Mouse (Mus musculus): ENCODE results near the gene Srpk2. TPM values are rescaled to one million over a fixed set of nuclear protein-coding genes. Genes with fewer than 3 reads are reported as not detected.
"Not testable (repeated sequence)": the region's sequence is repeated elsewhere in the genome, so short reads cannot be mapped to it uniquely, and the experiment has no call there.

Gene Srpk2
- total and polyA plus RNA-seq, 2 experiments, result 2.9 to 14.5 TPM

DNA sequence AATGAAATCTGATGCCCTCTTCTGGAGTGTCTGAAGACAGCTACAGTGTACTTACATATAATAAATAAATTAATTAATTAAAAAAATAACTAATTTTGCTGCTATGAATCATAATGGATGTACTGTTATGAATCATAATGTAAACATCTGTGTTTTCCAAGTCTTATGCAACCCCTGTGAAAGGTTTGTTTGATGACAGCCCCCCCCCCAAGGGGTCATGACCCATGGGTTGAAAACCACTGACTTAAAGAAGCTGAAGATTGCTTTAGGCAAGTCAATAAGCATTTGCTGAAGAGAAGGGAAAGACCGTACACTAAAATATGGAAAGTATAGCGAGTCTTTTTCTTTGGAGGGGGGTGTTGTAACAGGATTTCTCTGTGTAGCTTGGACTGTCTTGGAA, 35.2 kb downstream of the Srpk2 start:
- H3K36me3 ChIP-seq (ENCODE audit: control insufficient read depth, insufficient read depth, low read length), result no peaks in the 10 kb centered on the region
- no peaks in the 10 kb centered on the region for H3K4me1 ChIP-seq (ENCODE audit: control insufficient read depth, insufficient read depth, low read length)
- TF ChIP-seq POLR2A (IDR thresholded peaks at IDR 0.05; ENCODE audit: extremely low read depth, insufficient read depth, low read length) (no peak), CTCF (IDR thresholded peaks at IDR 0.05; ENCODE audit: low read depth, low read length) (no peak)
- H3K27ac ChIP-seq (replicated peaks; ENCODE audit: insufficient read depth, low read depth, low read length), result no peak overlapping the region
- DNase-seq (ENCODE audit: extremely low read depth, low read depth, low spot score), result no peak
- H3K79me2 ChIP-seq (ENCODE audit: control insufficient read depth, insufficient read depth, low read length), result no peaks in the 10 kb centered on the region
- no peak overlapping the region for H3K9ac ChIP-seq (ENCODE audit: low read depth, low read length)
- 94% methylated on average over 2 of the region's 2 CpGs for WGBS
- H3K4me3 ChIP-seq (ENCODE audit: insufficient read depth, low read depth, low read length), result no peak overlapping the region
- H3K27me3 ChIP-seq (ENCODE audit: control insufficient read depth, insufficient read depth, low read length), result no peaks in the 10 kb centered on the region

GRCm38 (mm10) chr5:23645671-23646070, 38.7 kb downstream of the Srpk2 start:
- DNase-seq (ENCODE audit: extremely low read depth, low read depth, low spot score), result no peak
- Histone ChIP-seq H3K79me2 (ENCODE audit: control insufficient read depth, insufficient read depth, low read length) (no peaks in the 10 kb centered on the region), H3K36me3 (ENCODE audit: control insufficient read depth, insufficient read depth, low read length) (no peaks in the 10 kb centered on the region), H3K9ac (ENCODE audit: low read depth, low read length) (no peak overlapping the region), H3K4me3 (ENCODE audit: insufficient read depth, low read depth, low read length) (no peak overlapping the region), H3K27ac (replicated peaks; ENCODE audit: insufficient read depth, low read depth, low read length) (no peak overlapping the region), H3K4me1 (ENCODE audit: control insufficient read depth, insufficient read depth, low read length) (no peaks in the 10 kb centered on the region), H3K27me3 (ENCODE audit: control insufficient read depth, insufficient read depth, low read length) (no peaks in the 10 kb centered on the region)
- TF ChIP-seq CTCF (IDR thresholded peaks at IDR 0.05; ENCODE audit: low read depth, low read length) (no peak), POLR2A (IDR thresholded peaks at IDR 0.05; ENCODE audit: extremely low read depth, insufficient read depth, low read length) (no peak)
- 90% methylated on average over 3 of the region's 3 CpGs for WGBS

DNA sequence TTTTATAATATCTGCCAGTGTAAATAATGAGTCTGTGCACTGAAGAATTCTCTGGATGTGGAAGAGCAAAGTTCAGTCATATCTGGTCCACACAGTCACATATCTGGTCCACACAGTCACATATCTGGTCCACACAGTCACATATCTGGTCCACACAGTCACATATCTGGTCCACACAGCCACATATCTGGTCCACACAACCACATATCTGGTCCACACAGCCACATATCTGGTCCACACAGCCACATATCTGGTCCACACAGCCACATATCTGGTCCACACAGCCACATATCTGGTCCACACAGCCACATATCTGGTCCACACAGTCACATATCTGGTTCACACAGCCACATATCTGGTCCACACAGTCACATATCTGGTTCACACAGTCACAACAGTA, 45.2 kb downstream of the Srpk2 start:
- H3K27me3 ChIP-seq (ENCODE audit: control insufficient read depth, insufficient read depth, low read length); H3K4me3 ChIP-seq (ENCODE audit: insufficient read depth, low read depth, low read length); H3K9ac ChIP-seq (ENCODE audit: low read depth, low read length); H3K36me3 ChIP-seq (ENCODE audit: control insufficient read depth, insufficient read depth, low read length); H3K79me2 ChIP-seq (ENCODE audit: control insufficient read depth, insufficient read depth, low read length); DNase-seq (ENCODE audit: extremely low read depth, low read depth, low spot score); H3K27ac ChIP-seq (replicated peaks; ENCODE audit: insufficient read depth, low read depth, low read length); H3K4me1 ChIP-seq (ENCODE audit: control insufficient read depth, insufficient read depth, low read length): not testable (repeated sequence)

GRCm38 (mm10) chr5:23638023-23638422, 46.4 kb downstream of the Srpk2 start:
- no peak overlapping the region for H3K4me3 ChIP-seq (ENCODE audit: insufficient read depth, low read depth, low read length)
- no peak for TF ChIP-seq POLR2A (IDR thresholded peaks at IDR 0.05; ENCODE audit: extremely low read depth, insufficient read depth, low read length)
- no peak for TF ChIP-seq CTCF (IDR thresholded peaks at IDR 0.05; ENCODE audit: low read depth, low read length)
- DNase-seq (ENCODE audit: extremely low read depth, low read depth, low spot score), result no peak
- H3K36me3 ChIP-seq (ENCODE audit: control insufficient read depth, insufficient read depth, low read length), result no peaks in the 10 kb centered on the region
- no peak overlapping the region for H3K27ac ChIP-seq (replicated peaks; ENCODE audit: insufficient read depth, low read depth, low read length)
- H3K4me1 ChIP-seq (ENCODE audit: control insufficient read depth, insufficient read depth, low read length), result no peaks in the 10 kb centered on the region
- no peaks in the 10 kb centered on the region for H3K27me3 ChIP-seq (ENCODE audit: control insufficient read depth, insufficient read depth, low read length)
- H3K9ac ChIP-seq (ENCODE audit: low read depth, low read length), result no peak overlapping the region
- WGBS, result 80% methylated on average over 4 of the region's 4 CpGs
- H3K79me2 ChIP-seq (ENCODE audit: control insufficient read depth, insufficient read depth, low read length), result no peaks in the 10 kb centered on the region

DNA sequence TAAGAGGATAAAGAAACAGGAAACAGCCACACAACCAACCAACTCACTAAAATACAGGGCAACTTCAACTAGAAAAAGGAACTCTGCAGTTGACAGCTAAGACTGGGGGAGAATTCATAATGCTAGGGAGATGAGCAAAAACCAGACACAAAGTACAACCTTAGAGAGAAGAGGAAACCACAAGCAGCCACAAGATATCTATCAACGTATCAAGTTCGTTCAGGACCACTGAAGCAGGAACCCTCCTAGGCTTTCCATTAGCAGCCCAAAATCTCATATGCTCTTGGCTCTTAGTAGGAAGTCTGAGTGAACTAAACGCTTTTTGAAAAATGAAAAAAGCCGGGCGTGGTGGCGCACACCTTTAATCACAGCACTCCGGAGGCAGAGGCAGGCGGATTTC, 47.1 kb downstream of the Srpk2 start:
- H3K79me2 ChIP-seq (ENCODE audit: control insufficient read depth, insufficient read depth, low read length), result no peaks in the 10 kb centered on the region
- H3K27me3 ChIP-seq (ENCODE audit: control insufficient read depth, insufficient read depth, low read length), result no peaks in the 10 kb centered on the region
- no peak for DNase-seq (ENCODE audit: extremely low read depth, low read depth, low spot score)
- no peaks in the 10 kb centered on the region for H3K36me3 ChIP-seq (ENCODE audit: control insufficient read depth, insufficient read depth, low read length)
- no peak overlapping the region for H3K27ac ChIP-seq (replicated peaks; ENCODE audit: insufficient read depth, low read depth, low read length)
- no peak for TF ChIP-seq POLR2A (IDR thresholded peaks at IDR 0.05; ENCODE audit: extremely low read depth, insufficient read depth, low read length)
- no peak for TF ChIP-seq CTCF (IDR thresholded peaks at IDR 0.05; ENCODE audit: low read depth, low read length)
- no peak overlapping the region for H3K9ac ChIP-seq (ENCODE audit: low read depth, low read length)
- WGBS, result 94% methylated on average over 8 of the region's 8 CpGs
- H3K4me1 ChIP-seq (ENCODE audit: control insufficient read depth, insufficient read depth, low read length), result no peaks in the 10 kb centered on the region
- H3K4me3 ChIP-seq (ENCODE audit: insufficient read depth, low read depth, low read length), result no peak overlapping the region

DNA sequence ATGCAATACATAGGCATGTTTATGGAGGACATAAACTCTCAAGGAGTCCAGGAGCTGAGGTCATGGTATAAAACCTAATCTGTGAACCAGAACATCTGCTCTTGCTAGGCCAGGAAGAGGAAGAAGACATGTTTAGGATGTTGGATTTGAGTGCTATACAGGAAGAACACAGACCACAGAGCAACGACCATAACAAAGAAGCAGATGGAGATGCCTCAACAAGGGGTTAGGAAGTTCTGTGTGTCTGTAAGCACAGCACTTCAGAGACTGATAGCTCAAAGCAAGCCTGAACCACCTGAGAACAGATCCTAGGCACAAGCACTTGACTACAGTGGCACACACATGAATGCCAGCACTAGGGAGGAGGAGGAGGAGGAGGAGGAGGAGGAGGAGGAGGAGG, 52.9 kb downstream of the Srpk2 start:
- 63% methylated on average over 1 of the region's 1 CpGs for WGBS
- Histone ChIP-seq H3K79me2 (ENCODE audit: control insufficient read depth, insufficient read depth, low read length) (no peaks in the 10 kb centered on the region), H3K27ac (replicated peaks; ENCODE audit: insufficient read depth, low read depth, low read length) (no peak overlapping the region), H3K36me3 (ENCODE audit: control insufficient read depth, insufficient read depth, low read length) (no peaks in the 10 kb centered on the region), H3K27me3 (ENCODE audit: control insufficient read depth, insufficient read depth, low read length) (no peaks in the 10 kb centered on the region), H3K4me1 (ENCODE audit: control insufficient read depth, insufficient read depth, low read length) (no peaks in the 10 kb centered on the region), H3K4me3 (ENCODE audit: insufficient read depth, low read depth, low read length) (no peak overlapping the region), H3K9ac (ENCODE audit: low read depth, low read length) (no peak overlapping the region)
- no peak for DNase-seq (ENCODE audit: extremely low read depth, low read depth, low spot score)
- TF ChIP-seq POLR2A (IDR thresholded peaks at IDR 0.05; ENCODE audit: extremely low read depth, insufficient read depth, low read length), result no peak
- TF ChIP-seq CTCF (IDR thresholded peaks at IDR 0.05; ENCODE audit: low read depth, low read length), result no peak

Measured in liver, adult 2 months (tissue).